Mouse (Mus musculus) adrenal gland, adult 8-10 months (tissue): ENCODE measurements around the gene Gm8334. TPM values are rescaled to one million over a fixed set of nuclear protein-coding genes. Genes with fewer than 3 reads are reported as not detected.
"Not testable (repeated sequence)": the region's sequence is repeated elsewhere in the genome, so short reads cannot be mapped to it uniquely, and the experiment has no call there.

Source experiments
- DNase-seq: peaks from one replicate; pipeline ENCODE4 v3.0.0; 2022
- total RNA-seq, 4 experiments: library from RNA; stranded (reverse); gene quantifications; 2 replicates each; pipeline ENCODE4 v1.2.4; 2022

The Gm8334 gene
- not detected for total RNA-seq

- DNase-seq: not testable (repeated sequence)
These were observed at the start of gene Gm8334 for GRCm38 (mm10) chrX:148615053-148615452. Gene Gm8334, minus strand, starts transcription at chrX:148615153.

GRCm38 (mm10) chrX:148663298-148663697 lies 48.3 kb upstream of the Gm8334 start, which contains the start of gene Gm15127:
Gene Gm15127, plus strand, starts transcription at chrX:148663598.
- not testable (repeated sequence) for DNase-seq

Other genes starting within 250 kb of the Gm8334 start
- gene Gm15114, start 126.2 kb downstream of the Gm8334 start, total RNA-seq: not detected
- not detected for gene Gm15127, start 48.4 kb upstream of the Gm8334 start, total RNA-seq
- not detected for gene Luzp4, start 242.5 kb upstream of the Gm8334 start, total RNA-seq